Mouse (Mus musculus): ENCODE data around the gene Grk4.

Gene Grk4

DNA sequence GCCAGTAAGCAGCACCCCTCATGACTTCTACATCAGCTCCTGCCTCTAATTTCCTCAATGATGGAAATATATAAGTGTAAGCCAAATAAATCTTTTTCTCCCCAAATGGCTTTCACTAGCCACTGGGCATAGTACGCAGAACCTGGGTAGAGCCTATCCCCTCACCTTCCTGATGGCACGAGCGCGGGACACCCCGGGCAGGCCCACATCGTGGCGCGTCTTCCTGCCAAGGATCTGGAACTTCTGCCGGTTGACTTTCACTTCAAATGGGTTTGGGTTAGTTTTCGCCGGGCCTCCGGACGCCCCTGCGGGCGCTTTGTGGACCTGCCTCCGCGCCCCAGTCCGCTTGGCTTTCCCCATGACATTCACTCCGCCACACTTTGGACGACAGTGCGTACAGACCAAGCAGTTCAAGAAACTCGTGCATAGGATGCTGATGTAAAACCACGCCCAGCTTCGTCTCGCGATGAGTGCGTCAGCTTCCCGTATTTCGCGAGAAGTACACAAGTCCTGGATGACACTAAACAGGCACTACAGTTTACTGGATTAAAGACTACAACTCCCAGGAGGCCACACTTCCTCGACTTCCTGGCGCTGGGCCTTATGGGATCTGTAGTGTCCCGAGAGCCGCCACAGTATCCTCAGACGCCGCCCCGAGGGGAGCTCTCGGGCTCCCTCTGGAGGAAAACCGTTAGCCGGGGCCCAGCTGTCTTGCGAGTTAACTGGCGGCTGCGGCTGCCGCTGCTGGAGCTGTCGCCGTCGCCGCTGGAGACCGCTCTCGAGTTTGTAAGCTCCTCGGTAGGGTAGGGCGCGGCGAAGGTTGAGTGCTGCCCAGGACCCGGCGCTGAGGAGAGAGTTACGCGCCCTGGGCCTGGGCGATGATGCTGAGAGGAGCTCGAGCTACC lies at the start of gene Grk4, which contains the start of gene Nop14:
Gene Grk4 (plus strand): TSS at position 694 of the 905 bp plus-strand sequence.
Gene Nop14 (minus strand): TSS at position 463 of the 905 bp plus-strand sequence.
- peak; percentile 99 for DNase-seq

- DNase-seq: no peak
Measured at GRCm38 (mm10) chr5:34632996-34633395, 27.2 kb upstream of the Grk4 start.

- no peak for DNase-seq
Measured at GRCm38 (mm10) chr5:34633641-34634040, 26.5 kb upstream of the Grk4 start.

GRCm38 (mm10) chr5:34634746-34635400 lies 25.3 kb upstream of the Grk4 start:
- peak; percentile 12 for DNase-seq

DNA sequence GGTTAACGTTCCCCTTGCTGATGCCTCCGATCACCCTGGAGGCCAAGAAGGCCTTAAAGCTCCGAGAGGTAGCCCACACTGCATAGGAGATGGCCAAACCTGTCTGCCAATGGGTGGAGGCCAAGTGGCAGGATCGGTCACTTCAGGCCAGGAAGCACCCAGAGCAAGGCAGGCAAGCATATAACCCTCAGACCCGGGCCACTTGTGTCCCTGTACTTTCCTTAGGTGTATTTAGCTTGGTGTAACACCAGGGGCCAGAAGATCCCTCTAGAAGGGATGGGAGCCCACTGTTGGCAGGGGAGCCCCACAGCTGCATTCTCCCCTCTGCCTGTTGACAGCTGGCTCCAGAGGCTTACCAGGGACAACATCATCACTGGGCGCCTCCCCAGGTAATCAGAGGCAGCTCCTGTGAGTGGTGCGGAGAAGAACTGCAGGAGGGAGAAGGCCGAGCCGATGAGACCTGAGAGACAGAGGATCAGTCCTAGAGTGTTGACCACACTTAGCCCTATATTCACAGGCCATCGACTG lies 24.4 kb upstream of the Grk4 start:
- DNase-seq: peak; percentile 15

- peak; percentile 82 for DNase-seq
Measured at GRCm38 (mm10) chr5:34636481-34637287, 23.5 kb upstream of the Grk4 start, which contains the start of gene Mfsd10. Gene Mfsd10, minus strand, starts transcription at chr5:34637212.

- no peak for DNase-seq
Measured at GRCm38 (mm10) chr5:34637591-34638156, 22.5 kb upstream of the Grk4 start.

- DNase-seq: no peak
Measured at GRCm38 (mm10) chr5:34641991-34642390, 18.2 kb upstream of the Grk4 start.

DNA sequence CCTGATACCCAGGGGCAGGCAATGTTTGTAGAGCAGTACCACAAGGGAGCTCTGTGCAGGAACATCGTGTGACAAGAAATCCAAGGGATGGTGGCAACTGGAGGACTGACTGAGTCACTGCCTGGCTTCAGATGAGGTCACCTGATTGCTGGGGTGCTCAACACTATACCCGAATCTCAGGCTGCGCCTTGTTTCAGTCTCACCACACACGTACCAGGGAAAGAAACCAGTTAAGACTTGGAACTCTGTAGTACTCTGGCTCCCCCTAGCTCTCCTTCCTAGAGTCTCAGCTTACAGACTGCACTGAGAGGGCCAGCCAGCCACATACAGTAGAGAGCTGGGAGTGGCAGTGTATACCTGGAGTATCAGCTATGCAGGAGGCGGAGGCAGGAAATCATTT lies 17.2 kb upstream of the Grk4 start:
- DNase-seq: peak; percentile 54

DNA sequence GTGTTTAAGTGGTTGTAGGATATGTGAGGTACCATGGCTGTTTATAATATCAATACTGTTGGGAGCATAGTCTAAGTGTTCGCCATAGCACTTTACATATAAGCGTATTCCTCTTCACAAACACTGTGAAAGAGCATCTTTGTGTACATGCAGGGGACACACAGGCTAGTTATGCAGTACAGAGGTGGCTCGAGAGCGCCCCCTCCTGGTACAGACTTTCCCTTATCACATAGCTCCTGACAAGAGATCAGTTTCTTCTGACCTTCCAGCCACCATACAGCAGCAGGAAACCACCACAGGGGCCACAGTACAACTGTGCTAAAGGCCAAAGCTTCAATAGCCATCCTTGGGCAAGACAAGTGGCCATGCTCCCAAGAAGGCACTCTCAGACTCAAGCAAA lies 12.6 kb upstream of the Grk4 start:
- peak; percentile 72 for DNase-seq

GRCm38 (mm10) chr5:34652961-34653360 lies 7.2 kb upstream of the Grk4 start:
- no peak for DNase-seq

DNA sequence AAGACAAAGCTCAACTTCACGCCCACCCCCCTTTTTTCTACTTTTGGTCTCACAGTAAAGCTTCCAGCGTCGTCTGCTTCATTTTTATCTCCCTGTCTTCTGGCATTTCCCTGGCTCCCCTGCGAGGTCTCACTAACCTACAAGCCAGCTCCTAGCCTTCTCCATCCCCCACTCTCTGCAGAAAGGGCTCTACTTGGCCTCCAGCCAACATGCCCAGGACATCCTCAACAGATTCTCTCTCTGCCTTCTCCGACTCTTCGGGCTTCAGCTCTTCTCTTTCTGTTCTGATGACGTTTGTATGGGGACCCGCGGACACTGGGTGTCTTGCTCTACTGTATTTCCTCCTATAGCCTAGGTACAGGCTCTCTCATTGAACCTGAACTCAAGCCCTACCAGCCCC lies 5.3 kb upstream of the Grk4 start:
- DNase-seq: no peak

DNA sequence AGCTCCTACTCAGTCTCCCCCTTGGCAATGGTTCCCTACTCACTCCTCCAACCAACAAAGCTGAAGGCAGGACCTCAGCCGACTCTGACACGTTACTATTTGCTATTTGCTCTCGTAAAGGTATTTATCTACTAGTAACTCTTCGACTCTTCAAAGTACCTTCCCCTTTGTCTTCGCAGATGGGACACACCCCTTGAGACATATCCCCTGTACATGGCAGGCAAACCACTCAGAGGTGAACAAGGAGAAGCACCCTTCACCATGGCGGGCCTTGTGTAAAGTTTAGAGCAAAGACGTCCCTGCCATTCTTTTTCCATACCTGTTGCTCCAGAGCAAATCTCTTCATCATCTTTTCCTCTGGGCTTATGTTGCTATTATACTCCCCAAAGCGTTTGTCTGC lies 2.6 kb upstream of the Grk4 start:
- no peak for DNase-seq

DNA sequence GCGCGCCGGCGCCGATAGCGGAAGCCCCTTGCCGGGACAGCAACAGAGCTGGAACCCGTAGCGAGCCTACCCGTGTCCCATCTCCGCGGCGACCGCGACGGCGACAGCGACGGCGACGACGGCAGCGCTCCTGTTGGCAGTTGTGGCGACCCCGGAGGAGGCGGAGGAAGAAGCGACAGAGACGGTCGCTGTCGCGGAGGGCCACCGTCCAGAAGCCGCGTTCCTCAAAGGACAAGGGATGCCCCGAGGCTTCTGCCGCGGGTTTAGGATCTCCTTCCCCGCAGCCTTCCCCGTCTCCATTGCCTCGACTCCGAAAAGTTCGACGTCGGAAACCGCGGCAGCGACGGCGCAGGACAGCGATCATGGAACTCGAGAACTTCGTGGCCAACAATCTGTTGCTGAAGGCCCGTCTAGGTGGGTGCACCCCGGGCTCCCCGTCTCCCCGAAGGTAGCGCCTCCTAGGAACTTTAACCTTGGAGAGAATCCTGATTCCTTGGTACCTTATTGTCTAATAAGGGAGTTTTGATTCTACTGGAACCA lies 482 bp downstream of the Grk4 start:
- DNase-seq: no peak

GRCm38 (mm10) chr5:34661909-34662308 lies 1.7 kb downstream of the Grk4 start:
- no peak for DNase-seq

DNA sequence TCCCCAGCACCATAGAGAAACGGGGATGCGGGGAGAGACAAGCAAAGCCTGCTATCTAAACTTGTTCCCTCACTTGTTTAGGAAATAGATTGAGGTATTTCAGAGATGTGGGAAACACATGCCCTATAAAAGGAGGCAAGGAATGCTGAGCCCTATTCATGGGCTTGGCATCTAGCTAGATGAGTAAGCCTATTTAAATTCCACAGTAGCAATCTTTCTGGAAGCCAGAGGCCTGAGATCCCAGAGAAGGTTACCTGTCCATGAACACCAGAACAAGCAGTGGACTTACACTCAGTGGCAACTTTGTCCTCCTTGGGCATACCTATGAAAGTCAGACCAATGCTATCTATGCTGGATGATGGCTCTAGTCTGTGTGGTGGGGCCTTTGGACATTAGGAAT lies 3.1 kb downstream of the Grk4 start:
- no peak for DNase-seq

DNA sequence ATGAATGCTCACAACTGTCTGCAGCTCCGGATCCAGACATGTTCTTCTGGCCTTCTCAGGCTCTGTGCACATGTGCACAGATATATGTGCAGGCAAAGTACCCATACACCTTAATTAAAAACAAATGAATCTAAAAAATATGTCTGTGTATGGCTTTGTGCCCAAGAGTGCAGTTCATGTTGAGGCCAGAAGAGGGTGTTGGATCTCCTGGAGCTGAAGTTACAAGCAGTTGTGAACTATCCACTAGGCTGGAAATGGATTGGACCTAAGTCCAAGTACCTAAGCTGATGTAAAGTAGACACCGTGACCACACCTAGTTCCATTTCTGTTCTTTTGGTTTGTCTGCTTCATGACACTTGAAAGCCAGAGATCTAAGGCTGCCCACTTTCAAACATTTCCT lies 9.3 kb downstream of the Grk4 start:
- no peak for DNase-seq

DNA sequence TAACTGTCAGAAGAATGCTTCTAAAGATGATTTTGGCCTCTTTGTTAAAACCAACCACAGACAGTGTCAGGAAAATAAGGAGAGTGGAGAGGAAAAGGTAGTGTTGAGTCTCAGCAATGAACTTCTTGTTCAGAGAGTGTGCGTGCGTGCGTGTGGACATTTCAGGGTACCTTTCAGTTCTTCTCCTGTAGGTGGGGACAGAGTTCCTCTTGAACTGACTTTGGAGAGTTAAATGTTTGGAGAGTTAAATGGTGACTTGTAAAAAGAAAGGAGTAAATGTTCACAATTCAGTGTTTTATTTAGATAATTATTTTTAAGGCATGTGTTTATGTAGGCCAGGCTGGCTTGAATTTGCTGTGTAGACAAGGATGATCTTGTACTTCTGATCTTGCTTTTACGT lies 10.1 kb downstream of the Grk4 start:
- DNase-seq: no peak

DNA sequence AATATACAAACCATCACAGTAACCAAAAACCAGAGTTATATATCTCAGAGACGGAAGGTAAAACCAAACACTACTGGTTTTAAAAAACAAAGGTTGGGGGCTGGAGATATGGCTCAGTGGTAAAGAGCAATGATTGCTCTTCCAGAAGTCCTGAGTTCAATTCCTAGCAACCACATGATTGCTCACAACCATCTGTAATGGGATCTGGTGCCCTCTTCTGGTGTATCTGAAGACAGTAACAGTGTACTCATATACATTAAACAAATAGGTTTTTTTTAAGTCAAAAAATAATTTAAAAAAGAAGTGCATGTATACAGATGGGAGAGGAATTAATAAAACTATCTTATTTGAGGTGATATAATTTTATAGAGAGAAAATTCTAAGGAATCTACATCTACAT lies 29.7 kb downstream of the Grk4 start:
- no peak for DNase-seq

DNA sequence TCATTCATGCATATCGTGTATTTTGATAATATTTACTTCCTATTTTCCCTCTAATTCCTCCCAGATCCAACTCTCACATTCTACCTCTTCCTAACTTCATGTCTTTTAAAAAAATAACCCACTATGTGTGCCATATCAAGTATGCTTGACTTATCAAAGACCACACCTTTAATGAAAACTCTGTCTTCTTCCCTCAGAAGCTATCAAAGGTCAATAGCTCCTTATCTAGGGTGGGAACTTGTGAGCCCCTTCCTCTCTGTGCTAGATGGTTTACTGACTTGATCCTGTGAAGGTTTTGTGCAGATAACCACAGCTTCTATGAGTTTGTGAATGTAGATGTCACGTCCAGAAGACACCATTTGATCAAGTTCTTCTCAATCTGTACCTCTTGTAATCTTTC lies 32.6 kb downstream of the Grk4 start:
- no peak for DNase-seq

DNA sequence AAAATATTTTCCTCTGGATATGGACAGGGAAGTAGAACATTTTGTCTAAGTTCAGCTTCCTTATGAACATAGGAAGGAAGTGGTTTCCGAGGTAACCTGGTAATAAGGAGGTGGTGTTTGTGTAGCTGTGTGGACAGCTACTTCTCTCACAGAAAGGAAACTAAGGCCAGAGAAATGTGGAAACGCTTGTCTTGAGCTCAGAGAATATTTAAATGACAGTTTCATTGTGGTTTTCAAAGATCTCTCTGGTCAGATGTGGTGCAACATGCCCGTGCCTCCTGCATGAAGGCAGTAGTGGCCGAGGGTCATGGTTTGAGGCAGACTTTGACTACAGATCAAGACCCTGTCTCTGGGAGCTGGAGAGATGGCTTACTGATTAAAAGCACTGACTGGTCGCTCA lies 35.3 kb downstream of the Grk4 start:
- DNase-seq: no peak

GRCm38 (mm10) chr5:34708436-34708835 lies 48.3 kb downstream of the Grk4 start:
- DNase-seq: no peak
